Mouse (Mus musculus): Measurements from ENCODE around the gene Faf1.

GRCm38 (mm10) chr4:109976273-109977147, 300.1 kb downstream of the Faf1 start:
- TF ChIP-seq CTCF (conservative IDR thresholded peaks at IDR 0.05; ENCODE audit: low read length): no peak
- TF ChIP-seq POU5F1 (IDR thresholded peaks at IDR 0.05; ENCODE audit: borderline replicate concordance, low read length): no peak
